Mouse (Mus musculus) ovary, postnatal 10 days (tissue): Measurements from ENCODE around the gene Col9a2.
"Not testable (repeated sequence)": the region's sequence is repeated elsewhere in the genome, so short reads cannot be mapped to it uniquely, and the experiment has no call there.

Source experiments
- DNase-seq: peaks from one replicate; pipeline ENCODE4 v3.0.0; 2022; ENCODE audit warnings: low spot score

Col9a2 gene

DNA sequence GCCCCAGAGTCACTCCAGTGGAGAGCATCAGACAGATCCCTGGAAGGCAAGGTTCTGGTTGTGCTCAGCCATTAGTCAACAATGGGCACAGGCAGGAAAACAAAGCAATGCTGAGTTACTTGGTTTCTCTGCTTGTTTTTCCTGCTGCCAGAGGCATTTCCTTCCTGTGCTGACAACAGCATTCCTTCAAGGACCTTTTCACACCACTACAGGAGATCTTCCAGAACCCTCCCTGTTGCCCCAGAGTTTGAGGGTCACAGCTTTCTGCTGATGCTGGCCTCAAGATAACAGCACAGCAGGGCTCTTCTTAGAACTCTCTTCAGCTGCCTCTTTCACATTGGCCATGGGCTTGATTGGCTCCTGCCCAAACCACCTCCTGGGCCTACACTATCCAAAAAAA, 17.3 kb upstream of the Col9a2 start:
- DNase-seq: no peak

DNA sequence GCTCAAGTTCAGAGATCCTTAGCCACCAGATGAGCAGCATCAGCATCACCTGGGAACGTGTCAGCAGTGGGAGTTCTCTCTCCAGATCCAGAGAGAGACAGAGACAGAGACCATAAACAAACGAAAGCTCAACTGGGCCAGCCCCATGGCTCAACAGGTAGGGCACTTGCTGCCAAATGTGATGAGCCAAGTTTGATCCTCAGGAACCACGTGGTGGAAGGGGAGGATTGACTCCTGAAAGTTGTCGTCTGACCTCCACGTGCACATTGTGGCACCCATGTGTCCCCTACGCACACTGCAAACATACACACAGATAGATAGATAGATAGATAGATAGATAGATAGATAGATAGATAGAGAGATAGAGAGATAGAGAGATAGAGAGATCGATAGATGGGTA, 15.7 kb upstream of the Col9a2 start:
- DNase-seq: no peak

DNA sequence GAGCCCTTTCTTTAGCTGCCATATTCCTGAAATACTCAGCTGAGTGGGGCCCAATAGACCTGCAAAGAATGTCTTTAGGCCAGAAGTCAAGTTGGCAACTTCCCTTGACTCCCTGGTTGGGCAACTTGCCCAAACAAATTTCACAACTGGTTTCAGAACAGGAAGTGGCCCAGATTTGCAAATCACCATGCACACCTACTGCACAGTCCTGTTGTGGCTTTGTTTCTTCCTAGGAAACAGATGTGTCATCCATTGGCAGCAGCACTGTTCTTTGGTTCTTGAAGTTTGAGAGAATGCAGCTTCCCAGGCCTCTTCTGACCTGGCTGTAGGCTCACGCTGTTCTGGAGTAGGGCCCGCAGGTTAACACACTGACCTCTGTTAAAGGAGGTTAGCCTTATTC, 15.2 kb upstream of the Col9a2 start:
- DNase-seq: no peak

DNA sequence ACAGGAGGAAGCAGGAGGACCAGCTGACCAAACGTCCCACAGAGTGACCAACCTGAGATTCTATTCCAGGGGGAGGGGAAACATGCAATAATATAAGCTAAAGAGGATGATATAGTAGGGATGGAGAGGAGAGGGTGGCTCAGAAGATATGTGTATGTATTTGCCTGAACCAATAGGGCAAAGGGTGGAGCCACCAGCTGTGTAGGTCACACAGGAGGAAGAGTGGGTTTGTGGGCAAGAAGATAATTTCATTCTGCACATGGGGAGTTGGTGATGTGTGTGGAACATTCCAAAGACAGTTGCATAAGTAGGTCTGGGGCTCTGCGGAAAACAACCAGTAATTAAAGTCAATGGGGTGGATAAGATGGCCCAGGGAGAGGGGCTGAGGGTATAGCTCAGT, 13.5 kb upstream of the Col9a2 start:
- no peak for DNase-seq

DNA sequence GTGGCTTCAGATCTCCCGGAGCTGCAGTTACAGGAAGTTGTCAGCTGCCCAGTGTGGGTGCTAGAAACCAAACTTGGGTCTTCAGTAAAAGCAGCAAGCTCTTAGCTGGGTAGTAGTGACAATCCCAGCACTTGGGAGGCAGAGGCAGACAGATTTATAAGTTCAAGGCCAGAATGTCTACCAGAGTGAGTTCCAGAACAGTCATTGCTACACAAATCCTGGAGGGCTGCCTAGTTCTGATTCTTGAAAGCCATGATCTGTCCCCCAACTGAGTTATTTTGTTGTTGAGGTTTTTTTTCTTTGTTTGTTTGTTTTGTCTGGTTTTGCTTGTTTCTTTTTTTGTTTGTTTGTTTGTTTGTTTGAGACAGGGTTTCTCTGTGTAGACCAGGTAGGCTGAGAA, 11.0 kb upstream of the Col9a2 start:
- no peak for DNase-seq

DNA sequence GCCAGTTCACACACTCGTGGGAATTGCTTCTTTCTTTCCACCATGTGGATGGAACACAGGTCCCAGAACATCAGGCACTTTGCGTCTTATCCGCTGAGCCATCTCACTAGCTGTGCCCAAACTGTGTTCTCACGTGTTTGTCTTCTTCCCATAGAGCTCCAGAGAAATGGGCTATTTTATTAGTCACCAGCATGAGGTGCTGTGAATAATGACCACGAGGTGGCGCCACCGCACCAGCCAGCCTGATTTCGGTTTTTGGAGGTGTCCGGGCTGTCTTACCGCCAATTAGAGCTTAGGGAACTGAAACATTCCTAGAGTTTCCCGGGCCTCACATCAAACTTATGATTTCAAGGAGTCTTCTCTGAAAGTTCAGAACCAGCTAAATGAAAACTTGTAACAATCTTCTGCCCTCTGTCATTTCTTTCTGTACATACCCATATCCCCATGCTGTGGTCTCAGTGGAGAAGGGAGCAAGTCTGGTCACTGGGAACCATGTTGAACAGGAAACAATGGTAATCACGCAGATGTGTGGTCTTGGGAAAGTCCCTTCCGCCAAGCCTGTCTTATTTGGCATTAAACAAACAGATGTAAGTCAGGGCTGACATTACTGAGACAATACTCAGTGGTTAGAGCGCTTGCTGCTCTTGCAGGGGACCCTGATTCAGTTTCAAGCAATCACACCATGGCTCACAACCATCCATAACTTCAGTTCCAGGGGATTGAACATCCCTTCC, 10.4 kb upstream of the Col9a2 start:
- peak; percentile 39 for DNase-seq

DNA sequence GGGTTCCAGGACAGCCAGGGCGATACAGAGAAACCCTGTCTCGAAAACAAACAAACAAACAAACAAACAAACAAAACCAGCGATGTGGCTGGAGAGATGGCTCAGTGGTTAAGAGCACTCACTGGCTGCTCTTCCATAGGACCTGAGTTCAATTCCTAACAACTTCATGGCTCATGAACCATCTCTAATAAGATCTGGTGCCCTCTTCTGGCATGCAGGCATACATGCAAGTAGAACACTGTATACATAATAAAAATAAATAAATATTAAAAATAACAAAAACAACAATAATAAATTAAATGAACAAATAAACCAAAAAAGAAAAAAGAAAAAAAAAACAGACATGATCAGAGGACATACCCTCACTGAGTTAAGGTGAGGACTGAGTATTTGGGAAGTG, 9.6 kb upstream of the Col9a2 start:
- DNase-seq: no peak

DNA sequence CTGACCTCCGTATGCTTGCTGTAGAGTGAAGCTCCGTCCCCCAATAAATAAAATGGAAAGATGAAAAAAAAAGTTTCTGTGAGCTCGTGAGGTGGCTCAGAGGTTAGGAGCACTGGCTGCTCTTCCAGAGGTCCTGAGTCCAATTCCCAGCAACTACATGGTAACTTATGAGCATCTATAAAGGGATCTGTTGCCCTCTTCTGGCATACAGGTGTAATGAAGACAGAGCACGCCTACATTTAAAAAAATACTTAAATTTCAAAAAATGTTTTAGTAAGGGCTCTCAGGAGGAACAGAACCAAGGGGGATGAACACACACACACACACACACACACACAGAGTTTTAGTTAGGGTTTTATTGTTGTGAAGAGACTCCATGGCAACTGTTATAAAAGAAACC, 7.7 kb upstream of the Col9a2 start:
- DNase-seq: no peak

DNA sequence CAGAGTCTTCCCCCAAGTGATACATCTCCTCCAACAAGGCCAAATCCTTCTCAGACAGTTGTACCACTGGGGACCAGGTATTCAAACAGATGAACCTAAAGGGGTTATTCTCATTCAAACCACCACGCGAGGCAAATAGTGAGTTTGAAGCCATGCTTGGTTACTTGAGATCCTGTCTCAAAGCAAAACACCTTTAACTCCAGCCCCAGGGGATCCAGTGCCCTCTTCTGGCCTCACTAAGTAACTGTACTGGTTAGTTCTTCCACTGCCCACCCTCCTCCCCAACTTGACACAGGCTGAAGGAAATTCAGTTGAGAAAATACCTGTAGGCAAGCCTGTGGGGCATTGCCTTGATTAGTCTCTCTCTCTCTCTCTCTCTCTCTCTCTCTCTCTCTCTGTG, 6.2 kb upstream of the Col9a2 start:
- DNase-seq: no peak

DNA sequence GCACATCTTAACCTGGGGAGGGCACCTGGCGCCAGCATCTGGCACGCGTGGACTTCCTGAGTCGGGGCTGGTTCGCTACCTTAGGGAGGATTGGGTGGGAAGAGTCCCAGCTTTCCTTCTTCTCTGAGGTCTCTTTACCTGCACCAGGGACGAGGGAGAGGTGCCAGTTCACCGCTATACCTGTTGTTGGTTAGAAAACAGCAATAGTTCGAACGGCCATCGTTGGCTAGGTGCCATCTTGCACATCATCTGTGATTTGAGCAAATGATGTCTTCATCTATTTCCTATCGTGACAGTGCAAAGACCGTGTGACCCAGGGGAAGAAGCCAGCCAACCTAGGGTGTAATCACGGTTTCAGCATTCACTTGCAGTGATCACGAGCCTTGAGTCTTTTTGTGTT, 1.1 kb downstream of the Col9a2 start:
- no peak for DNase-seq

DNA sequence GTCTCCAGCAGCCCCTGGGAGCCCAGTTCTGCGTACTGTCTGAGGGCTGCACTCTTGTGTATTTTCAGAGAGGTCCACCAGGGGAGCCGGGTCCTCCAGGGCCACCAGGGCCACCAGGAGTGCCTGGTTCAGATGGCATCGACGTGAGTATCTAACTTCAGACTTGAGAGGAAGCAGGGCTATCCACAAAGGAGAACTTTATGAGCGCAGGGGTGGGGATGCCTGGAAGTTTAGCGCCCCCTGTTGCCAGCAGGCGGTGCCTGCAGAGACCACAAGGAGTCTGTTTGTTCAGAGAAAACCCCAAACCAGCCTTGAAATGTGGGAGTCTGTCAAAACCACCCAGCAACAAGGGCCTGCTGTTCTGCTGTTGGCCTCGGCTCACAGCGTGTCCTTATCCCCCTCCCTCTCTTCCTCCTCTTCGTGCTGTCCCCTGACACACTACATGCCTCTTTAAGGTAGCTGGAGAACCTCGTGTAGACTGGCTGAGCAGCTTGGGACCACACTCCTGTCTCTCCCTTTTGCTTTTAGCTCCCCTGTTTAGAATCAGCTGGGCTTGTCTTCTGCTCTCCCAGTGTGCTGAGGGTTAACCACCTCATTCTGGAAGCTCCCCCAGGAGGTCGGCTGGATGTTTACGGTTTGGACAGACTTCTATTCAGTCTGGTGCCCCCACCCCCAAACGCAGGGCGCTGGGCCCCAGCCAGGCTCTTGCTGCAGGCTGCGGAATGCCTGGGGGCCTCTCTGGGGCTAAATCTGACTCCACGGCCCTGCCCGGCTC, 1.9 kb downstream of the Col9a2 start:
- peak; percentile 41 for DNase-seq

DNA sequence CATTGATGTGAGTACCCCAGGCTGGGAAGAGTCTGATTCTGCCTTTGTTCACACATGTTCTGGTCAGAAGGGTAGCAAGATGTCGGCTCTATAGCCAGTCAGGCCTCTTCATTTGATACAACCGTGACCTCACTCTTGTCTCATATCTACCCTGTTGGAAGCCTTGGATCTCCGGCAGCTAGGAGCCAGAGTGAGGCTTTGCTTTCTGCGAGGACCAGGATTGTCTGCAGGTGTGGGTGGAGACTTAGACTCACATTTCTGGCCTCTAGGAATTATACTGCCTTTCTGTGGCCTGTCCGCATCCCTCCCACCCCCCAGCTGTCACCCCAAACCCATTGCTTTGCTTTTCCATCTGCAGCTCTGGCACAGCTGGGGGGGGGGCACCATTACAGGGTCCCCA, 3.3 kb downstream of the Col9a2 start:
- no peak for DNase-seq

DNA sequence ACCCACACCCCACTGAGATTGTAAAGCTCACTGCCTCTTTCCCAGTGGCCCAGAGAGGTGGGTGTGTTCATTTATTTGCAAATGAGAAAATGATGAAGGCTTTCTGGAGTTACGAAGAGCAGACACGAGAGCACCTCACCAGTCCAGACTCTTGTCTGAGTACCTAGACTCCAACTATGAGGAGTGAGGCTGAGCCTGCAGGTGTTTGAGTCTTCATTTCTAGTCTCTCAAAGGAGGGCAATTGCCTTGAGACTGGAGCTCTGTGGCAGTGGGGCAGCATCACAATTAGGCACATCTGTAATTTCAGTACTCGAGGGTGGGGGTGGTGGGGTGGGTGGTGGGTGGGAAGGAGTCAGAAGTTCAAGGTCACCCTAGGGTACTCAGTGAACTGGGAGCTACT, 3.8 kb downstream of the Col9a2 start:
- DNase-seq: no peak

DNA sequence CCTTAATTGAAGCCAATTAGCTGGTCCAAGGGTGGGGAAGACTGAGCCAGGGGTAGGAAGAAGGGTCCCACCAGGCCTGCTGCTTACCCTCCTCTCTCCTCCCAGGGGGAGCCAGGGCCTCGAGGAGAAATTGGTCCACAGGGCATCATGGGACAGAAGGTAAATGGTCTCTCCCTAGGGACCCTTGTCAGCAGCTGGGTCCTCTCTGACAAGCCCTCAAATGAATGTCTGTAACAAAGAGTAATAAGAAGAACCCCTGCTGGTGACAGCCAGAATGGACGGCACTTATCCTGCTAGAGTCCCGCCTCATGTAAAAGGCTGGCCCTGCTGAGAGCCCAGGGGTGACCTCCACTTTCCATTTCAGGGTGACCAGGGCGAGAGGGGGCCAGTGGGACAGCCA, 12.7 kb downstream of the Col9a2 start:
- no peak for DNase-seq

DNA sequence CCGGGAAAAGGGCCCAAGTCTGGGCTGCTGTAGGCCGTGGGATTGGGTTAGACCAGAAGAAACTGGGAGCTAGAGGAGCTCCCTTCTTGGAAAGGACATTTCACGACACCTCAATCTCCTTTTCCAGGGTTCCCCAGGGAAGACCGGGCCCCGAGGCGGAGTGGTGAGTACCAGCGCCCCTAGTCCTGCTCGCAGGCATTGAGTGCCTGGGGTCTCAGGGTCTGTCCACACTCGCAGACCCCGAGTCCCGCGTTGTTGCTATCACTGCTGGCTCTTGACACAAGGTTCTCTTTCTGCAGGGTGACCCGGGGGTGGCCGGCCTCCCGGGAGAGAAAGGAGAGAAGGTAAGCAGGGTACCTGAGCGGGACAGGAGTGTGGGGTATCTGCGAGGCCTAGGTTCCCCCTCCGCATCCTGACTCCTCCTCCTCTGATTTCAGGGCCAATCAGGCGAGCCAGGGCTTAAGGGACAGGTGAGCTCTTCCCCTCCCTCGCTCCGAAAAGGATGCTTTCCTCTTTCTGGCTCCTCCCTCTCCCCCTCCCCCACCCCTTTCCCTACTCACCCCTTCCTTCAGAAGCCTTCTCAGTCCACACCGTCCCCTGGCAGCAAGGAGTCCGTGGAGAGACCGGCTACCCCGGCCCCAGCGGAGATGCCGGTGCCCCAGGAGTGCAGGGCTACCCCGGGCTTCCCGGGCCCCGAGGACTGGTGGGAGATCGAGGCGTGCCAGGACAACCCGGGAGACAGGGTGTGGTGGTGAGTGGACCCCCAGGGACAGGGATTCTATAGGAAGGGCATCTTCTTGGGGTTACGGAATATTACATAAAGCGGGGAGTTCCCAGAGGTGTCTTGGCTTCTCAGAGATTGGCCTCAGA, 13.5 kb downstream of the Col9a2 start:
- no peak for DNase-seq

DNA sequence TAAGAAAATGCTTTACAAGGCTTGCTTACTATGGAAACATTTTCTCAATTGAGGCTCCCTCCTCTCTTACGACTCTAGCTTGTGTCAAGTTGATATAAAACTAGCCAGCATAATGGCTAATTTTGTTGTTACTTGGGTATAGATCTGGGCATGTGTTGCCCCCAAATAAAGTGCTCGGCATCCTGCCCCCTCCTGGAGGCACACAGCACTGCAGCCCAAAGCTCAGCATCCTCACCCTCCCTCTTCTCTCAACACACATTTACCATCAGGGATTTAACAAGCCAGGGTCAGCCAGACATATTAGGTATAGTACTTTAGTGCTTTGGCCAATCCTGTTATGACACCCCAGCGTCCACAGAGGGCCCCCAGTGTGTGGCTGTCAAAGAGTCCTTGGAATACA, 17.2 kb downstream of the Col9a2 start:
- DNase-seq: no peak

DNA sequence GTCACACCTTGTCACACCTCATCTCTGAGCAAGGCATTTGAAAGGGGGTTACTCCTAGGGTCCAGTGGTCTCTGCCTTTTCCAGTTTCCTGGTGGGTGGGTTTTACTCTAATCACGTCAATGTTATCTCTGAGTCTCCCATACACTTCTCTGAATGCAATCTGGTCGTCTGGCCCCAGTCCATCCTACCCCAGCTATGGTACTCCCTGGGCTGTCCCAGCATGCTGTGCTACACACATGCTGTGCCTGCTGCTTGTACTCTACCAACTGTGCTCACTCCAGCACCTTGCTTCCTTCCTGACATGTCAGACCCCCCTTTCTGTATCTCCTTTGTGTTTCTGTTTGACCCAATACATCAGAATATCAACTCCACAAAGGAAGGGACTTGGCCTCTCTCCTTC, 17.8 kb downstream of the Col9a2 start:
- no peak for DNase-seq

DNA sequence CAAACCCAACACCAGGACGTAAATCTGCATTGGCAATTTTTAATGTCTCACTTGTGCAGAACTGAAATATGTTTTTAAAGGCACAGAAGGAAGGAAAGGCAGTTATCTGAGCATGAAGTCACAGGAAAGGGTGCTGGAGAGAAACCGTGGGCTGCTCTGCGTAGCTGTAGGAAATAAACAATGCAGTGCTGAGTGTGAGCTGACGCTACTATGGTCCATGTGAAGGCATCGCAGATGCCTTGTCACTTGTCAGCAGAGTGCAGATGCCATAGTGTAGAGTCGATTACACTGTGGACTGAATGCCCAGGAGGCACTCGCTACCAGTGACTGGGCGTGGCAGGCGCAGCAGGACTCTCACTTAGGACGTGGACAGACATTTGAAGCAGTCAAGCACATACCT, 20.0 kb downstream of the Col9a2 start:
- not testable (repeated sequence) for DNase-seq

DNA sequence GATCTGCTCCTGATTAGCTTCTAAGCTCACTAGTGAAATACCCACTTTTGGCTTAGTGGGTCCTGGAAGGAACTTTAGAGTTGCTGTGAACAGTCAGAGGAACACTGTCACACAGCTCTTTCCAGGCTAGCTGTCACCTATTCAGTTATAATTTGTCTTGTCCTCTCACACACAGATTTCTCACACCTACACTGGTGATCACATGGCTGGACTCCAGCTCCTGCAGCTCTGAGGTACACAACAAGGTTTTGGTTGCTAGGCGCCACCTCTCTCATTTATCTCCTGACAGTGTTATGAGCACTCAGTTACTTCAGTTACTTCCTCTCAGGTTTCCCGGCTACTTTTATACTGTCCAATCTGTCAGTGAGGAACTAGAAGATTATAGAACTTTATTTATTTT, 26.2 kb downstream of the Col9a2 start:
- no peak for DNase-seq

DNA sequence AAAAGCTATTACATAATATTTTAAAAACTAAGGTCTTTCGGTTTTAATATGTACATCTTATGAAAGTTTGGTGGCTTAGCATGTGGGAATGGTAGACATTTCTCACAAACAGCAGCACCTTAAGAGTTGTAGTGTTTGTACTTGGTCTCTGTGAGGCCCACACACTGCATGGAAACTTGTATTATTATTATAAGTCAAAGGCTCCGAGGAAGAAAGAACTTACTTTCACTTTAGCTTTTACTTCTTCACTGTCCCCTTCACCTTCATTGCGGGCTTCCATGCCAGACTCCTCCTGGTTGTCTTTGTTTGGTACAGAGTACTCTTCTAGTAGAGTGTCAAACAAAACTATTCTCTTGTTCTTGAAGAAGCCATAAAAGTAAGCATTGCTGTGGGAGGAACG, 35.1 kb downstream of the Col9a2 start:
- no peak for DNase-seq

DNA sequence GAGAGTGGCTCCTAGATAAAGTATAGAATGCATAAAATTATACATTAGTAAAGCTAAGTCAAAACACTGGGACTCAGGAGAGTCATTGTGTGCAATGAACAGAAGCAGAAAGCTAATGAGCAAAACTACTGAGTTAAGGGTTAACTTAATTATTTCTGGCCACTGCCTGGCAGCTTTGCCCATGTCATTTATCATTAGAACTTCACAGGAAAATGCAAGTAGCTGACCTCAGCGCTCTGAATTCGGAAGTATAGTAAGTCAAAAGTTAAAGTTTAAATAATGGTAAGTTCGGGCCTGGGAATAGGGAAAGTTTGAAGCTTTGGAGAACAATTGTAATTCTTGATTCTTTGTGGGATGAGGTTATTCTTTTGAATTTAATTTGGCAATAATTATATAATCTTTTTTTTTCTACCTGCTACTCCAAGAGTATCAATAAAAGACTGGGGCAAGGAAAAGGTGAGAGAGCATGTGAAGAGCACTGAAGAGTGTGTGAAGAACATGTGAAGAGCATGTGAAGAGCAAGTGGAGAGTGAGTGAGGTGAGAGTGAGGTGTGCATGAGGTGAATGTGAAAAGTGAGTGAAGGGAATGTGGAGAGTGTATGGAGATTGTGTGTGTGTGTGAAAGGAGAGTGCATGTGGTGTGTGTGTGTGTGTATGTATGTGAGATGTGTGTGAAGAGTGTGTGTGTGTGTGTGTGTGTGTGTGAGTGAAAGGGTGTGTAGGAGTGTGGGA, 38.9 kb downstream of the Col9a2 start:
- DNase-seq: no peak

DNA sequence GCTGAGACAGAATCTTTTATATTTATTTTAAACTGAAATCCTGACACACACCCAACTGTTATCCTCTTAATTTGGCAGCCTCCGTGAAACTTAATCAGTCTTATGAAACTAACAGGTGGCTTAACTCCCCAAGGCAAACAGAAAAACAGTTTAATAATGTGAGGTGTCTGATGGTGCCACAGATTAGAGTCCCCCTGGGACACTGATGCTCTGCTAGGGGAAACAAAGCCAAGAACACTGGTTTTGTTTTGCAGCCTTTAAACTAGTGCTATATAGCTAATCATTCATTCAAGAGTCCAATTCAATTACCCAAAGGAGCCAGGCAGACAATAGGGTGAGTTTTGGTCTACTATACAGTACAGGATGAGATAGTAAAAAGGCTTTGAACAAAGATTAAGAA, 41.2 kb downstream of the Col9a2 start:
- DNase-seq: no peak
